ENCODE assay signal across 11 mouse cellular contexts in the genomic region with DNA sequence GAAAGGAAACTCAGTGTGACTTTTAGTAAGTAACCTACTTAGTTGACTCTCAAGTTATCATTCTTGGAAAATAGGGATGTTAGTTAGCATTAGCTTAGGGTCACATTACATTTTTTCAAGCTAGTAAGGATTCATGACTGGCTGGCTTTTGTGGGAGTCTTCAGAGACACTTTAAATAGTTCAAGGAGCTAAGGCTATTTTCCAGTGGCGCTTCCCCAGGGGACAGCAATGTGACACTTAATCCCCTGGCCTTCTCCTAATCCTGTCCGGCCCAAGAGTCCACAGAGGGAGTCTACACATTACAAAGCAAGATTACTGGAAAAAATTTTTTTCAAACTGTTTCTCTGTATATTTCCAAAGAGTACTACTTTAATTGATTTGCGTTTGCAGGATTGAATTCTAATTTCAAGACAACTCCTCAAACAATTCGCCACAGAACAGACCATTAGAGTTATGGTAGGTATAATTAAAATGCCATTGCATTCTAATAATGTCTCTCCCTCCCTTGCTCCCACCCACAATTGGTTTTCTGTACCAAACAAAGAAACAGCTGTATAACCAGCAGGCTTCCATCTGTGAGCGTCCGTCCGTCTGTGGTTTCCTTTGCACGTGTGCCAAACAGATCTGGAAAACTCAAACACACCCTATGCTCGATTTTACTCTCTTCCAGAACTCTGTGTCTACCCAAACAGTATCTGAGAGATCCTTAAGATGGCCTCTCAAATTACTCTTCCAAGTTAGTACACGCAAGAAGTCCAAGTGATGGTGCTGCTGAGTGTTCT.
DNase-seq lines count a peak whose midpoint lies in the region; ATAC-seq and TF ChIP-seq lines count a peak whose summit lies in the region.
"Had no signal": no experiment of that assay in that cellular context is flagged by ENCODE, and none has a peak within 500 bp of the region (broad histone marks: within the 10 kb centered on the region; RNA-seq: fewer than 3 reads in every experiment).

No protein-coding gene starts in this region.

- 49% methylated on average over 10 of the region's 10 CpGs for WGBS in kidney, postnatal 0 days

- DNase-seq in kidney, postnatal 0 days (ENCODE audit: low spot score), result peak; percentile 48
- no peak for DNase-seq in kidney, adult 9 months
- DNase-seq in gastrocnemius, adult 18-20 months (ENCODE audit: low spot score), result peak; percentile 78
- peak; percentile 10 for DNase-seq in lung, postnatal 10 days
- DNase-seq in adrenal gland, postnatal 36 days, result no peak
- DNase-seq: cerebellum, postnatal 36 days; thymus, adult 18-20 months had no signal

- no peaks in the 10 kb centered on the region for H3K27me3 ChIP-seq in kidney, postnatal 0 days (ENCODE audit: insufficient read depth, low read length)
- no peaks in the 10 kb centered on the region for H3K27me3 ChIP-seq in C2C12 (ENCODE audit: control insufficient read depth, insufficient read depth, insufficient read length)
- H3K27me3 ChIP-seq: limb, embryonic 12.5 days had no signal

- no peak for TF ChIP-seq CTCF in kidney, postnatal 0 days (IDR thresholded peaks at IDR 0.05; ENCODE audit: low read depth)
- TF ChIP-seq CTCF in C2C12 (IDR thresholded peaks at IDR 0.05; ENCODE audit: control insufficient read depth, insufficient read depth, insufficient read length), result no peak

- no peak overlapping the region for H3ac ChIP-seq in C2C12 (ENCODE audit: control insufficient read depth, insufficient read length, low read depth)

- ATAC-seq in kidney, postnatal 0 days (replicated peaks; ENCODE audit: low FRiP score, low read depth), result no peak
- no peak for ATAC-seq in activated CD4-positive, CD25-positive, alpha-beta regulatory T cell, adult 4 months
- ATAC-seq: hindbrain, postnatal 0 days had no signal

- H3K4me1 ChIP-seq in kidney, postnatal 0 days (replicated peaks; ENCODE audit: insufficient read depth, low read length), result no peaks in the 10 kb centered on the region
- H3K4me1 ChIP-seq: limb, embryonic 12.5 days had no signal

- no peak overlapping the region for H3K9ac ChIP-seq in kidney, postnatal 0 days (ENCODE audit: low read depth, low read length)
- H3K9ac ChIP-seq: limb, embryonic 12.5 days had no signal

- H3K36me3 ChIP-seq in kidney, postnatal 0 days (ENCODE audit: insufficient read depth, low read length), result no peaks in the 10 kb centered on the region
- H3K36me3 ChIP-seq in C2C12 (ENCODE audit: control insufficient read depth, insufficient read depth), result no peaks in the 10 kb centered on the region
- H3K36me3 ChIP-seq: limb, embryonic 12.5 days had no signal

- no peak overlapping the region for H3K27ac ChIP-seq in kidney, postnatal 0 days
- H3K27ac ChIP-seq: hindbrain, postnatal 0 days; limb, embryonic 12.5 days had no signal

- H3K9me3 ChIP-seq in kidney, postnatal 0 days (replicated peaks; ENCODE audit: low read length), result no peaks in the 10 kb centered on the region
- H3K9me3 ChIP-seq: limb, embryonic 12.5 days had no signal

- H3K4me3 ChIP-seq in kidney, postnatal 0 days (replicated peaks; ENCODE audit: low read depth, low read length), result no peak overlapping the region
- no peak overlapping the region for H3K4me3 ChIP-seq in C2C12 (ENCODE audit: insufficient read depth, poor library complexity, severe bottlenecking)
- H3K4me3 ChIP-seq: limb, embryonic 12.5 days had no signal

- H3K79me2 ChIP-seq in C2C12 (ENCODE audit: control insufficient read depth, insufficient read depth), result no peaks in the 10 kb centered on the region

- H3K79me3 ChIP-seq in C2C12 (ENCODE audit: low read depth), result no peaks in the 10 kb centered on the region

- no peak overlapping the region for H3K4me2 ChIP-seq in kidney, postnatal 0 days (ENCODE audit: low read length)
- H3K4me2 ChIP-seq: limb, embryonic 12.5 days had no signal

TF ChIP-seq in C2C12, 6 proteins besides CTCF, POLR2A, EP300 and RAD21:
- TF ChIP-seq MAX (IDR thresholded peaks at IDR 0.05), result no peak
- TF ChIP-seq FOSL1 (IDR thresholded peaks at IDR 0.05; ENCODE audit: insufficient read depth, low read length, poor library complexity, severe bottlenecking), result peak; percentile 2
- TF ChIP-seq MYOD1 (IDR thresholded peaks at IDR 0.05; ENCODE audit: control insufficient read depth, insufficient read length, low read depth), result peak; percentile 97
- TF ChIP-seq USF1 (IDR thresholded peaks at IDR 0.05; ENCODE audit: low read depth), result no peak
- no peak for TF ChIP-seq MYOG (IDR thresholded peaks at IDR 0.05; ENCODE audit: control insufficient read depth, extremely low read depth, insufficient read length)
- TF ChIP-seq CEBPB (IDR thresholded peaks at IDR 0.05; ENCODE audit: low read depth), result no peak

Comparison
In these comparisons a context has a peak if more than half of its experiments do, and no peak if none do; other contexts are left out.
1. DNase-seq: peak in kidney, postnatal 0 days (single experiment), gastrocnemius, adult 18-20 months (single experiment) and lung, postnatal 10 days (single experiment); none in kidney, adult 9 months (single experiment) and adrenal gland, postnatal 36 days (0 of 2).